Mouse (Mus musculus): ENCODE data around the gene Wdr13. TPM values are rescaled to one million over a fixed set of nuclear protein-coding genes. Genes with fewer than 3 reads are reported as not detected.
"Not testable (repeated sequence)": the region's sequence is repeated elsewhere in the genome, so short reads cannot be mapped to it uniquely, and the experiment has no call there.

Wdr13 gene
- polyA plus RNA-seq, 1 experiment from 2014 or later, result 31.5 TPM

DNA sequence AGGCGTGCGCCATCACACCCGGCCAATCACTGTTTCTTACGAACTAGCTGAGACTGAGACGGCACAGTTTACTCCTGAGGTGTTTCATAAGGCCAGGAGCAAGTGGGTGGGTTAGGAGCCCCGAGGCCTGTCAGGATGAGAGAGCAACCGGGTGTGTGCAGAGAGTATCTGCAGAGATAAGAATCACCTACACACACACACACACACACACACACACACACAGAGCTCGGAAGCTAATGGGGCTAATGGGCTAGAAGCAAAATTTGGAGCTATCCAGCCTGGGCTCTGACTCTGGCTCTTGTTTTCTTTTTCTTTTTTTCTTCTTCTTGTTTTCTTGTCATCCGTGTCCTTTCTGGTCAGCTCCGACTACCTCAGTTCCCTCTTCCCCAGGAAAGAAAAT, 37.1 kb downstream of the Wdr13 start:
- peak overlapping the region; percentile 46 for H3K4me2 ChIP-seq (ENCODE audit: low read depth, low read length)
- H3K27me3 ChIP-seq (ENCODE audit: control insufficient read depth, insufficient read depth, low read length), result no peaks in the 10 kb centered on the region
- H3K36me3 ChIP-seq (ENCODE audit: control insufficient read depth, insufficient read depth, low read length), result no peaks in the 10 kb centered on the region
- no peak for ATAC-seq (ENCODE audit: insufficient read depth, low FRiP score)
- peak overlapping the region; percentile 38 for H3K4me3 ChIP-seq (replicated peaks; ENCODE audit: low read length)
- 75% methylated on average over 10 of the region's 10 CpGs for WGBS
- H3K4me1 ChIP-seq (ENCODE audit: control insufficient read depth, insufficient read depth, low read length), result no peaks in the 10 kb centered on the region
- no peaks in the 10 kb centered on the region for H3K9me3 ChIP-seq (replicated peaks; ENCODE audit: control insufficient read depth, low read length)
- no peak overlapping the region for H3K27ac ChIP-seq (ENCODE audit: low read length)
- H3K9ac ChIP-seq (ENCODE audit: low read length), result no peak overlapping the region

- H3K4me3 ChIP-seq (replicated peaks; ENCODE audit: low read length); ATAC-seq (ENCODE audit: insufficient read depth, low FRiP score); H3K9ac ChIP-seq (ENCODE audit: low read length); H3K4me1 ChIP-seq (ENCODE audit: control insufficient read depth, insufficient read depth, low read length); H3K27me3 ChIP-seq (ENCODE audit: control insufficient read depth, insufficient read depth, low read length); H3K27ac ChIP-seq (ENCODE audit: low read length); H3K36me3 ChIP-seq (ENCODE audit: control insufficient read depth, insufficient read depth, low read length); H3K9me3 ChIP-seq (replicated peaks; ENCODE audit: control insufficient read depth, low read length); H3K4me2 ChIP-seq (ENCODE audit: low read depth, low read length): not testable (repeated sequence)
- 81% methylated on average over 4 of the region's 5 CpGs for WGBS
Observed at GRCm38 (mm10) chrX:8090954-8091347, 41.7 kb downstream of the Wdr13 start.

DNA sequence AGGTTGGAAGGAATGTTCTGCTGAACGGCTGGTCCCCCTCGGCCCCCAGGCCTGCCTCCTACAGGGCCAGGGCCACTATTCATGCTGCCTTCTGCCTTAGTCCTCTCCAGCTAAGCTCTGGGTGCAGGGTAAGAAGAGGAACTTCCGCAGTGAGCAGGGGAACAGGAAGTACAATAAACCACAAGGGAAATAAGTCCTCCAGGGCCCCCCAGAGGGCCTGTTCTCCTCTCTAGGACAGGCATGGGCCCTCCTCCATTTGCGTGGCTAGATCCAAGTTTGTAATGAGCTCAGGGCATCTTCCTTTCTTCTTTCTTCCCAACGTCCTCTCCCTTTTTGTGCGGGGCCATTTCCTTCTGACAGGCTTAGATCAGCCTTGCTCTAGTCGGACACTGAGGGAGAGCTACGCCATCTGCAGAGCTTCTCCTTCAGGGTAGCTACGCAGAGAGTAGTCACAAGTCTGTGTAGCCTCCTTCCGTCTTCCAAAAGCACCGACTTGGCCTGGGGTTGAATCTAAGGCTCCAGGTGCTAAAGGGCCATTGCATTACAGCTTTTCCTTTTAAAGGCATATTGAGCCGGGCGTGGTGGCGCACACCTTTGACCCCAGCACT, 42.2 kb downstream of the Wdr13 start, which contains the start of gene Was:
Gene Was, minus strand, starts transcription at position 153 of the 608 bp plus-strand sequence.
- ATAC-seq (ENCODE audit: insufficient read depth, low FRiP score), result no peak

DNA sequence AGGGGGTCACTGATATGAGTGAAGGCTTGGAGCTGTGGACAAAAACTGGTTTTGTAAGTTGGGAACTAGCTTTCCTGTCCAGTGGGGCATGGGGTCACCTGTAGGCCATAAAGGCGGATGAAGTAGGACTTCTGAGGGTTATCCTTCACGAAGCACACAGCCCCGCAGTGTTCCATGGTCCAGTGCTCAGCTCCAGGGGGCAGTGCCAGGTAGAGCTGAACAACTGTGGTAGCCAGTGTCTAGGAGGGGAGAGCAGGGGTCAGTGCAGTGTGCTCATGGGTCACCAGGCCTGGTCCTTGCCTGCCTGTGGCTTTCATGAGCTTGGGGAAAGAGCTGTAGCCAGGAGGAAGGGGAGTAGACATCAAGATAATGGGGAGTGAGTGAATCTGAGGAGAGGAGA, 42.9 kb downstream of the Wdr13 start:
- H3K4me3 ChIP-seq (replicated peaks; ENCODE audit: low read length), result 0 out of 2 replicates have a peak overlapping the region, but pooled peaks have one; percentile 2
- H3K4me2 ChIP-seq (ENCODE audit: low read depth, low read length), result no peak overlapping the region
- H3K9ac ChIP-seq (ENCODE audit: low read length), result no peak overlapping the region
- no peaks in the 10 kb centered on the region for H3K4me1 ChIP-seq (ENCODE audit: control insufficient read depth, insufficient read depth, low read length)
- no peaks in the 10 kb centered on the region for H3K36me3 ChIP-seq (ENCODE audit: control insufficient read depth, insufficient read depth, low read length)
- H3K27me3 ChIP-seq (ENCODE audit: control insufficient read depth, insufficient read depth, low read length), result no peaks in the 10 kb centered on the region
- WGBS, result 76% methylated on average over 3 of the region's 3 CpGs
- no peak overlapping the region for H3K27ac ChIP-seq (ENCODE audit: low read length)
- no peak for ATAC-seq (ENCODE audit: insufficient read depth, low FRiP score)
- H3K9me3 ChIP-seq (replicated peaks; ENCODE audit: control insufficient read depth, low read length), result no peaks in the 10 kb centered on the region

More for the DNA sequence above, 42.2 kb downstream of the Wdr13 start, which contains the start of gene Was:
- Histone ChIP-seq H3K4me2 (ENCODE audit: low read depth, low read length) (no peak within 1 kb of the TSS), H3K27me3 (ENCODE audit: control insufficient read depth, insufficient read depth, low read length) (no peaks in the 10 kb centered on the region), H3K36me3 (ENCODE audit: control insufficient read depth, insufficient read depth, low read length) (no peaks in the 10 kb centered on the region), H3K9ac (ENCODE audit: low read length) (no peak within 1 kb of the TSS), H3K4me3 (replicated peaks; ENCODE audit: low read length) (0 out of 2 replicates have a peak within 1 kb of the TSS, but pooled peaks have one; percentile 2), H3K4me1 (ENCODE audit: control insufficient read depth, insufficient read depth, low read length) (no peaks in the 10 kb centered on the region), H3K27ac (ENCODE audit: low read length) (no peak within 1 kb of the TSS), H3K9me3 (replicated peaks; ENCODE audit: control insufficient read depth, low read length) (no peaks in the 10 kb centered on the region)
- 84% methylated on average over 14 of the region's 14 CpGs for WGBS

GRCm38 (mm10) chrX:8085611-8086010, 47.1 kb downstream of the Wdr13 start:
- Histone ChIP-seq H3K9ac (ENCODE audit: low read length) (no peak overlapping the region), H3K4me1 (ENCODE audit: control insufficient read depth, insufficient read depth, low read length) (no peaks in the 10 kb centered on the region), H3K27ac (ENCODE audit: low read length) (no peak overlapping the region), H3K4me2 (ENCODE audit: low read depth, low read length) (no peak overlapping the region), H3K36me3 (ENCODE audit: control insufficient read depth, insufficient read depth, low read length) (no peaks in the 10 kb centered on the region), H3K4me3 (replicated peaks; ENCODE audit: low read length) (no peak overlapping the region), H3K9me3 (replicated peaks; ENCODE audit: control insufficient read depth, low read length) (no peaks in the 10 kb centered on the region), H3K27me3 (ENCODE audit: control insufficient read depth, insufficient read depth, low read length) (no peaks in the 10 kb centered on the region)
- no peak for ATAC-seq (ENCODE audit: insufficient read depth, low FRiP score)
- 81% methylated on average over 7 of the region's 8 CpGs for WGBS

- Histone ChIP-seq H3K27ac (ENCODE audit: low read length) (no peak overlapping the region), H3K4me2 (ENCODE audit: low read depth, low read length) (no peak overlapping the region), H3K4me1 (ENCODE audit: control insufficient read depth, insufficient read depth, low read length) (no peaks in the 10 kb centered on the region), H3K36me3 (ENCODE audit: control insufficient read depth, insufficient read depth, low read length) (no peaks in the 10 kb centered on the region), H3K27me3 (ENCODE audit: control insufficient read depth, insufficient read depth, low read length) (no peaks in the 10 kb centered on the region), H3K9me3 (replicated peaks; ENCODE audit: control insufficient read depth, low read length) (no peaks in the 10 kb centered on the region), H3K9ac (ENCODE audit: low read length) (no peak overlapping the region), H3K4me3 (replicated peaks; ENCODE audit: low read length) (no peak overlapping the region)
- WGBS, result 79% methylated on average over 6 of the region's 6 CpGs
- no peak for ATAC-seq (ENCODE audit: insufficient read depth, low FRiP score)
Observed at GRCm38 (mm10) chrX:8084771-8085259, 47.9 kb downstream of the Wdr13 start.

DNA sequence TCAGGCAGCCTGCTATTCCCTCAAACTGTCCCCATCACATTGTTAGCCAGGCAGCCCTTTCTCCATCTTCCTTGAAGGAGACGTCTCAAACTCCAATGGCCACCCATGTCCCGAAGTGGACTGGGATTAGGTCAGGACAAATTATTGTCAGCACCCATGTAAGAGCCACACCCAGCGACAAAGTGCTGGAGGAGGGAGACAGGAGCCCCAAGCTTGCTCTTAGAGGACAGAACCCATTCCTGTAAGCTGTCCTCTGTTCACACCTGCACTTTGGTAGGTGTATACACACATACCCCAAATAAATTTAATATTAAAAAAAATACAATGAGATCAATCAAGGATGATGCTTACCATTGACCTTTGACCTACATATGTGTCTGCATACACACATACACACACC, 57.6 kb downstream of the Wdr13 start:
- H3K9ac ChIP-seq (ENCODE audit: low read length), result peak overlapping the region; percentile 60
- WGBS, result 24% methylated on average over 3 of the region's 3 CpGs
- peak overlapping the region; percentile 63 for H3K4me3 ChIP-seq (replicated peaks; ENCODE audit: low read length)
- no peaks in the 10 kb centered on the region for H3K4me1 ChIP-seq (ENCODE audit: control insufficient read depth, insufficient read depth, low read length)
- no peaks in the 10 kb centered on the region for H3K36me3 ChIP-seq (ENCODE audit: control insufficient read depth, insufficient read depth, low read length)
- no peaks in the 10 kb centered on the region for H3K9me3 ChIP-seq (replicated peaks; ENCODE audit: control insufficient read depth, low read length)
- peak overlapping the region; percentile 57; the same call in 1 of the 2 replicates for H3K27ac ChIP-seq (ENCODE audit: low read length)
- ATAC-seq (ENCODE audit: insufficient read depth, low FRiP score), result no peak
- H3K27me3 ChIP-seq (ENCODE audit: control insufficient read depth, insufficient read depth, low read length), result no peaks in the 10 kb centered on the region
- peak overlapping the region; percentile 56 for H3K4me2 ChIP-seq (ENCODE audit: low read depth, low read length)

- Histone ChIP-seq H3K4me2 (ENCODE audit: low read depth, low read length) (peak within 1 kb of the TSS; percentile 56), H3K9ac (ENCODE audit: low read length) (peak within 1 kb of the TSS; percentile 76), H3K36me3 (ENCODE audit: control insufficient read depth, insufficient read depth, low read length) (no peaks in the 10 kb centered on the region), H3K9me3 (replicated peaks; ENCODE audit: control insufficient read depth, low read length) (no peaks in the 10 kb centered on the region), H3K27ac (ENCODE audit: low read length) (peak within 1 kb of the TSS; percentile 89), H3K4me3 (replicated peaks; ENCODE audit: low read length) (peak within 1 kb of the TSS; percentile 63), H3K27me3 (ENCODE audit: control insufficient read depth, insufficient read depth, low read length) (no peaks in the 10 kb centered on the region), H3K4me1 (ENCODE audit: control insufficient read depth, insufficient read depth, low read length) (no peaks in the 10 kb centered on the region)
- ATAC-seq (ENCODE audit: insufficient read depth, low FRiP score), result peak; percentile 99
- WGBS, result 9% methylated on average over 44 of the region's 46 CpGs
Observed at GRCm38 (mm10) chrX:8074430-8075014, 58.2 kb downstream of the Wdr13 start, which contains the start of gene Suv39h1. Gene Suv39h1, minus strand, starts transcription at chrX:8074760.

- WGBS, result 16% methylated on average over 63 of the region's 64 CpGs
- no peaks in the 10 kb centered on the region for H3K27me3 ChIP-seq (ENCODE audit: control insufficient read depth, insufficient read depth, low read length)
- H3K4me1 ChIP-seq (ENCODE audit: control insufficient read depth, insufficient read depth, low read length), result no peaks in the 10 kb centered on the region
- H3K9me3 ChIP-seq (replicated peaks; ENCODE audit: control insufficient read depth, low read length), result no peaks in the 10 kb centered on the region
- peak overlapping the region; percentile 63 for H3K4me3 ChIP-seq (replicated peaks; ENCODE audit: low read length)
- H3K9ac ChIP-seq (ENCODE audit: low read length), result peak overlapping the region; percentile 76
- no peaks in the 10 kb centered on the region for H3K36me3 ChIP-seq (ENCODE audit: control insufficient read depth, insufficient read depth, low read length)
- H3K27ac ChIP-seq (ENCODE audit: low read length), result peak overlapping the region; percentile 89
- no peak for ATAC-seq (ENCODE audit: insufficient read depth, low FRiP score)
- peak overlapping the region; percentile 53 for H3K4me2 ChIP-seq (ENCODE audit: low read depth, low read length)
Observed at GRCm38 (mm10) chrX:8073881-8074429, 58.7 kb downstream of the Wdr13 start.

Measured in stomach, embryonic 16.5 days (tissue).